Mouse (Mus musculus) lung, postnatal 25 days (tissue): ENCODE data around the gene Rspo3.

Experiments used
- DNase-seq: peaks from one replicate; pipeline ENCODE4 v3.0.0; 2022; ENCODE audit warnings: low spot score

Rspo3 gene

GRCm38 (mm10) chr10:29535546-29536260 is at the start of gene Rspo3:
Gene Rspo3 (minus strand): TSS chr10:29535867.
- no peak for DNase-seq

DNA sequence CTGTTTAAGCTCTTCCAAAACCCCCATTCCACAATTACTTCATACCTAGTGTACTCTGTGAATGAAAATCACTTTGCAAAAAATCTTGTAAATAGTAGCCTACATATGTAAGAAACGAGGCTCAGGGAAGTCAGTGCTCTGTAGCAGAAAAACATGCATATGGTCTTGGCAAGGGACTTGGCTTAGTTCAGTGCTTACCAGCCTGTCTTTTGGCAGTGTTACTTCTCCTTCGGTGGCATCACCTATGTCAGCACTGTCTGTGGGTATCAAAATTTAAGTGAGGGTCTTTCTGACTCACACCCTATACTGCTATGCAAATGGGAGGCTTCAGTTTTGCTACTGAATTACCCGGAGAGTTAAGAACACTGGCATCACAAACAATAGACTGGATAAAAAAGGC is 46.3 kb upstream of the Rspo3 start:
- DNase-seq: no peak

DNA sequence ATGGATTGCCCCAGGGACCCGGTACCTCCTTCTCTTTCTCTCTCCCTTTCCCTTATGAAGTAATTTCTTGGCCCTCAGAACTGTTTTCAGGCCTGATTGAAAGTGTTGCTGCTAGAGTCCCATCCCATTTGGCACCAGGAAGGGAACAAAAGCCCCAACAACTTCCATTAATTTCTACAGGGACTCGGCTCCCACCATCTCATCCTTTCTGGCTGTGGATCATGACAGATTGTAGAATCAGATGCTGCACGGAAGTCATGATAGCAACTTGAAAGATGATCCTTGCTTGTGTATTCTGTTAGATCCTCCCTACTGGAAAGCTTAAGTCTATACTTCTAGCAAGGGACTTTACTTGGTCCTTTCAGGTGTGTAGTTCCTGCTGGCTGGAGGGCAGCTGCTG is 45.8 kb upstream of the Rspo3 start:
- DNase-seq: no peak

DNA sequence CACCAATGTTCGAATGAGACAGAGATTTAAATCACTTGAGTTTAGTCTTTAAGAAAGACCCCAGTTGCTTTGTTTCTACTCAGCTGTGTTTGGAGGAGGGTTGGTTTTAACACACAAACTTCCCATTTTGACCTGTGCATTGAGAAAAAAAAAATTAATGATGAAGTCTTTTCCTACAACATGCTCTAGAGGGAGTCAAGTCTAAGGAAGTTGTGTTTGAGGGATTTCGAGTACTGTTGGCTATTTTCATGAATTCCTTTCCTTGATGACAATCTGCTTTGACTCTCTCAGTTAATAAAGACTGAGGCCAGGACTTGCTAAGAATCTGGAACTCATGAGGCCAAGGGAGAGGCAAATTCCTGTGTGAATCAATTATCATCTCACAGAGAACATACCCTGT is 20.3 kb upstream of the Rspo3 start:
- peak; percentile 4 for DNase-seq

GRCm38 (mm10) chr10:29554365-29554764 is 18.7 kb upstream of the Rspo3 start:
- peak; percentile 60 for DNase-seq

GRCm38 (mm10) chr10:29542982-29543381 is 7.3 kb upstream of the Rspo3 start:
- no peak for DNase-seq

DNA sequence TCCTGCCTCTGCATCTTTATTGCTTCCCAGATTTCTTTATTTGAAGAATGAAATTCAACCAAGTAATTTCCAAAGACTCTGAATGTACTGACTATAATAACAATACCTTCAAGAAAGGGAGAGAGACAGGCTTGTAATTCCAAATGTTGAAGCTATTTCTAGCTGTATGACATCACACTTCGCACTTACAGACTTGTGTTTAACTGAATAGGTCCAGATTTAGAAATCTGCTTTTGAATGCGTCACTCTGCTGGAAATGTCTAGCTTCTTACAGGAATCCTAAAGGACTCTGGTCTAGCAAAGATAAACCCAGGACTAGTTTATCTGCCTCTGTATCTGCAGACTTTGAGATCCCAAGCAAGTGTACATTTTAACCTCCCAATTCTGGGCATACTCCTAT is 3.8 kb upstream of the Rspo3 start:
- no peak for DNase-seq

DNA sequence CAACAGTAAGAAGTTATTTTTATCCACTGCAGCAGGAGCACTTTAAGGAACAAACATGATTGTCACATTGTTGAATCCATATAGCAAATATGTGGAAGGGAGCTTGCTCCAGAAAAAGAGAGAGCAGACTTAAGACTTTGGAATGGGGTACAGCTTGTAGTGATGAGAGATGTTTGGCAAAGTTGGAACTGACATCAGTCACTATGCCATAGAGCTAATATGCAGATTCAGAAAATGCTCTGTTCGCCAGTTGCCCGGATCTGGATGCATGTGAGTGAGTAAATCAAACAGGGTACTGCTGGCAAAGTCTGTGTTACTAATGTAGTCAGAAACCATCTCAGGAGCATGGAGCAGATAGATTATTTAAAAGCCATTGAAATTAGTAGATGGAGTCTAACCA is 3.1 kb upstream of the Rspo3 start:
- no peak for DNase-seq

DNA sequence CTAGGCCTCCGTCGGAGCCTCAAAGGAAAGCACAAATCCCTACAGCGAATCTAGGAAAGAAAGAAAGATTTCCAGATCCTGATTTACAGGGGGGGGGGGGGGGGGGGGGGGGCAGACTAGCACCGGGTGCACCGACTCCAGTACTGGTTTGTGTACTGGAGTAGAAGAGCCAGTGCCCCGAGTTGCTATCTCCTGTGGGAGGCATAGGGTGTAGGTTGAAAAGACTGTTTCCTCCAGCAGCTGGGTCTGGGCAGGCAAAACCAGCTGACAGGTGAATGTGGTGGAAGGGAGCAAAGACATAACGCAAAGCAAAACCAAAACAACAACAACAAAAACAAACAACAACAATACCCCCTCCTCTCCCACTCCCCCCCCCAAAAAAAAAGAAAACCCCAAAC is 838 bp downstream of the Rspo3 start:
- no peak for DNase-seq

DNA sequence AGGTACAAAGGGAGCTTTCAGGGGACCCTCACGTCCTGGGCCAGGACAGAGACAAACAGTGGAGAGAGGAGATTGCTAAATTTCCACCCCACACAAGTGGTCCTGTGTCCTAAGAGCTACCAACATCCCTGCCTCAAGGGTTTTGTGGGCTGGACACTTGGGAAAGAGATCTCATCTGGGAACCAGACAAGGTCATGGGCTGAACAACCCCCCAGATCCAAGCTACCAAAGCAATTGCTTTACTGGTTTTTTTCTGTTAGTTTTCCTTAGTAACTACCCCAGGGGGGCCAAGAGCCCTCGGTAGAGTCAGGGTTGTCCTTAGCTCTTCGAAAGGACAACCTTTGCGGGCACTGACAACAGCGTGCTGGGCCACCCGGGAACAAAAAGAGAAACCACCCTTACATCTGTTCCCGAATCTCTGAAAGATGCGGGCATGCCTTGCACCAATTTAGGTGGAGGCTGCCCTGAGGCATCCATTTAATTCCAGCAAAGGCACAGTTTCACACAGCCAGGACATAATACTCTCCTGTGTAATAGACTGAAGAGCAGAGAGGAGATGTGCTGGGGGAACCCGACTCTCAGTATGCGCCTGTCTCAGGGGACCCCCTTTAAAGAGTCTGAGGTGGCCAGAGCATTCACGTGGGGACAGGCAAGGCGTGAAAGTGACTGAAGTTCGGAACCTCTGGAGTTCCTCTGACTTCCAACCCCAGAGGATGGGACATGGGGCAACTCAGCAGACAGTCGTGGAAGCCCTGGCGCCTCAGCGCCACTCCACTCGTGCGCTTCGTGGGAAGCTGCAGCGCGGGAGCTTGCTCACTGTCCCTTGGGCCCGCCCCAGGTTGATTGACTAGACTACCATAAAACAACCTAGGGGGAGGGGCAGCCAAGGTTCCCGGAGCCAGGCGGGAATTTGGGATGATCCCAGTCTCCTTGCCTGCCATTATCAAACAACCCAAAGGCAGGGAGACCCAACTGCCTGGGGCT is 1.5 kb downstream of the Rspo3 start:
- DNase-seq: no peak

- DNase-seq: peak; percentile 51
Observed at GRCm38 (mm10) chr10:29532821-29533715, 2.6 kb downstream of the Rspo3 start.

GRCm38 (mm10) chr10:29513563-29513962 is 22.1 kb downstream of the Rspo3 start:
- DNase-seq: no peak

- peak; percentile 3 for DNase-seq
Observed at GRCm38 (mm10) chr10:29508167-29508566, 27.5 kb downstream of the Rspo3 start.

- no peak for DNase-seq
Observed at GRCm38 (mm10) chr10:29497205-29497822, 38.4 kb downstream of the Rspo3 start.

- no peak for DNase-seq
Observed at GRCm38 (mm10) chr10:29493996-29494395, 41.7 kb downstream of the Rspo3 start.

DNA sequence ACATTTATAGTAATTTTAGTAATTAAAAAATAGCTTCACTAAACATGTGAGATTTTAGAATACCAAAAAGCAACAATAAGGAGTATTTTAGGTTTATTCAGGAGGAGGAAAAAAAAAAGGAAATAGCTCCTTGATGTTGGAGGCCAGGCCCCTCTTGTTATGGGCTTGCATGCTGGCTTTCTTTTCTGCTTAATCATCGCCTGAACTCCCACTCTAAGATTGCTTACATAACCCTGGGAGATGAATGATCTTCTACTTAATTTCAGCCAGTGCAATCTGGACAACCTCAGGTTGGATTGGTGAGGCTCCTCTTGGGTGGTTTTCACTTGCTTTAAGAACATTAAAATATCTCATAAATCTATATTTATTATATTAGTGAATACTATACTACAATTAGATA is 54.7 kb downstream of the Rspo3 start:
- DNase-seq: no peak

GRCm38 (mm10) chr10:29479401-29479800 is 56.3 kb downstream of the Rspo3 start:
- no peak for DNase-seq

DNA sequence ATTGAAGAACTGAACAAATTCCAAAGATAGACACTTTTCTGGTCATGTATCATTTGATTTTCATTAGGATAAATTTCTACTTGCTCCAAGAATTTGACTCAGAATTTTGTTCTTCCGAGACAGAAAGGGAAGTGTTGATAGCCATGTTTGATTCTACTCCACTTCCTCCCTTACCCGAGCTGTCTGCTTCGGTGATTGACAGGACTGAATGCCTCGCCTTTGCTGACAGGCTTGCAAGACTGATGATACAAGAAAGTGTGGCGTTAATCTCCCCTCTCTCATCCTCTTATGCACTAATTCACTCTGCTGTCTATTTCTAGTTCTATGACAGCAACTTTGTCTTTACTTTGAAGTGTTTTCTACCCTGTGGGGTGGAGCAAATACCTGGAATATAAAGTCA is 65.2 kb downstream of the Rspo3 start:
- DNase-seq: no peak

DNA sequence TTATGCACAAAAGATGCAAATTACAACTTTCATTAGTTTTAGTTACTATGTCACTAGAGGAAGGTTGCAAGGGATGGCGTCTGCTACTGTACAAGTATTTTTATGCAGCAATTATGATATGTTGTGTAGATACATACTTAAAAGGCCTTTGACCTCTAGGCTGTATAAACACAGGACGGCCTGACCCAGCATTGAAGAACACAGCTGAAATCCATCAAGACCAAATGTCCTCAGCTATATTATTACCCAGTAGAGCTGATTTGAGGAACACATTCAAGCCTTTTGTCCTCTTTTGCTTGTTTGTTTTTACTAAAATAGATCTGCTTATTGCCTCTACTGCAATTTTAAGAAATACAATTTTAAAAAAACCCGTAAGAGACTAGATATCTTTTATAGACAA is 75.6 kb downstream of the Rspo3 start:
- no peak for DNase-seq

- DNase-seq: no peak
Observed at GRCm38 (mm10) chr10:29459632-29460031, 76.0 kb downstream of the Rspo3 start.

DNA sequence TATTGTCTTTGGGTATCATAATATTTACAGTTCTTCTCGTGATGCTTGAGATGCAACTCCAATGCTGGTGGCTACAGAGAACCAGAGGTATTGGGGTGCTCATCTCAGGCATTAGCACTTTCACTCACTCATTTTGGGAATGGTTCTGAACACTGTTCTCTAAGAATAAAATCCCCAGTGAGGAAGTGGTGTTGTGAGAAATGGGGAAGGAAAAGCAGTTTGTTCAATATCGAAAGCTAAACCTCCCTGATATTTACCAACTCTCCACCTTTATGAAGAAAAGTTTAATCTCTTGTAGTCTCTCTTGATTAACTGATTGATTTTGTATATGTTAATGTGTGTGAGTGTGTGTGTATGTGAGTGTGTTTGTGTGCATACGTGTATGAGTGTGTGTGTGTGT is 90.6 kb downstream of the Rspo3 start:
- DNase-seq: no peak

DNA sequence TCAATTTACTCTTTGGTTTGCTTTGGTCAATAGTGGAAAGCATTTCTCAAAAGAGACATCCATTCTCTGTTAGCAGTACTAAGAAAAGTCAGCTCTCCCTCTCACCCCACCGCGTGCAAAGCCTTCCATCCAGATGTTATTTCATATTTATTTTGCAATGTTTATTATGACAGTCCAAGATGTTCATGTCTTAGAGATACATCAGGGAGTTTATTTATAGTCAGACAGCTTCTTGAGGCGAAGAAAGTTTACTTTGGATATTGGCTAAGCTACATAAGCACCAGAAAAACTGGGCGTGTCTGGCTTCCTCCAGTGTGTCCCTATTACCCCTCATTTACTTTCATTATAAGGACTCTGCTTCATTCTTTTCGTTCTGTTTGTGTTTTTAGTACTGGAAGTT is 94.4 kb downstream of the Rspo3 start:
- DNase-seq: no peak
